Mouse (Mus musculus): ENCODE measurements at regions not wholly inside any gene's neighbourhood (a gene's known extent, or its start where the extent isn't known, plus 50 kb on each side); places are given as distances from the start of the nearest gene placed in this dataset.

GRCm38 (mm10) chr11:111897001-111897400 is 831.0 kb downstream of the Kcnj2 start:
- no peak for DNase-seq (ENCODE audit: extremely low read depth, low read depth, low spot score)
- Histone ChIP-seq H3K9ac (ENCODE audit: low read depth, low read length) (no peak overlapping the region), H3K79me2 (ENCODE audit: control insufficient read depth, insufficient read depth, low read length) (no peaks in the 10 kb centered on the region), H3K36me3 (ENCODE audit: control insufficient read depth, insufficient read depth, low read length) (no peaks in the 10 kb centered on the region), H3K4me3 (ENCODE audit: insufficient read depth, low read depth, low read length) (no peak overlapping the region), H3K4me1 (ENCODE audit: control insufficient read depth, insufficient read depth, low read length) (no peaks in the 10 kb centered on the region), H3K27ac (replicated peaks; ENCODE audit: insufficient read depth, low read depth, low read length) (no peak overlapping the region), H3K27me3 (ENCODE audit: control insufficient read depth, insufficient read depth, low read length) (no peaks in the 10 kb centered on the region)
- TF ChIP-seq POLR2A (IDR thresholded peaks at IDR 0.05; ENCODE audit: extremely low read depth, insufficient read depth, low read length): no peak
- TF ChIP-seq CTCF (IDR thresholded peaks at IDR 0.05; ENCODE audit: low read depth, low read length): no peak
- WGBS: 80% methylated on average over 6 of the region's 6 CpGs

- 69% methylated on average over 4 of the region's 4 CpGs for WGBS
- no peak overlapping the region for H3K9ac ChIP-seq (ENCODE audit: low read depth, low read length)
- no peaks in the 10 kb centered on the region for H3K4me1 ChIP-seq (ENCODE audit: control insufficient read depth, insufficient read depth, low read length)
- TF ChIP-seq POLR2A (IDR thresholded peaks at IDR 0.05; ENCODE audit: extremely low read depth, insufficient read depth, low read length) (no peak), CTCF (IDR thresholded peaks at IDR 0.05; ENCODE audit: low read depth, low read length) (peak; percentile 42; the same call in 1 of the 2 replicates)
- no peak overlapping the region for H3K4me3 ChIP-seq (ENCODE audit: insufficient read depth, low read depth, low read length)
- DNase-seq (ENCODE audit: extremely low read depth, low read depth, low spot score): peak; percentile 50
- H3K36me3 ChIP-seq (ENCODE audit: control insufficient read depth, insufficient read depth, low read length): no peaks in the 10 kb centered on the region
- H3K79me2 ChIP-seq (ENCODE audit: control insufficient read depth, insufficient read depth, low read length): no peaks in the 10 kb centered on the region
- no peaks in the 10 kb centered on the region for H3K27me3 ChIP-seq (ENCODE audit: control insufficient read depth, insufficient read depth, low read length)
- no peak overlapping the region for H3K27ac ChIP-seq (replicated peaks; ENCODE audit: insufficient read depth, low read depth, low read length)
Observed at GRCm38 (mm10) chr11:111904086-111904485, 838.1 kb downstream of the Kcnj2 start.

GRCm38 (mm10) chr11:111913891-111914290 is 847.9 kb downstream of the Kcnj2 start:
- TF ChIP-seq POLR2A (IDR thresholded peaks at IDR 0.05; ENCODE audit: extremely low read depth, insufficient read depth, low read length): no peak
- TF ChIP-seq CTCF (IDR thresholded peaks at IDR 0.05; ENCODE audit: low read depth, low read length): no peak
- Histone ChIP-seq H3K9ac (ENCODE audit: low read depth, low read length) (no peak overlapping the region), H3K36me3 (ENCODE audit: control insufficient read depth, insufficient read depth, low read length) (no peaks in the 10 kb centered on the region), H3K79me2 (ENCODE audit: control insufficient read depth, insufficient read depth, low read length) (no peaks in the 10 kb centered on the region), H3K27me3 (ENCODE audit: control insufficient read depth, insufficient read depth, low read length) (no peaks in the 10 kb centered on the region), H3K4me1 (ENCODE audit: control insufficient read depth, insufficient read depth, low read length) (no peaks in the 10 kb centered on the region), H3K4me3 (ENCODE audit: insufficient read depth, low read depth, low read length) (no peak overlapping the region), H3K27ac (replicated peaks; ENCODE audit: insufficient read depth, low read depth, low read length) (no peak overlapping the region)
- no peak for DNase-seq (ENCODE audit: extremely low read depth, low read depth, low spot score)
- 88% methylated on average over 8 of the region's 8 CpGs for WGBS

- H3K27ac ChIP-seq (replicated peaks; ENCODE audit: insufficient read depth, low read depth, low read length): no peak overlapping the region
- no peaks in the 10 kb centered on the region for H3K27me3 ChIP-seq (ENCODE audit: control insufficient read depth, insufficient read depth, low read length)
- 94% methylated on average over 1 of the region's 1 CpGs for WGBS
- no peaks in the 10 kb centered on the region for H3K36me3 ChIP-seq (ENCODE audit: control insufficient read depth, insufficient read depth, low read length)
- no peaks in the 10 kb centered on the region for H3K79me2 ChIP-seq (ENCODE audit: control insufficient read depth, insufficient read depth, low read length)
- H3K4me3 ChIP-seq (ENCODE audit: insufficient read depth, low read depth, low read length): no peak overlapping the region
- TF ChIP-seq POLR2A (IDR thresholded peaks at IDR 0.05; ENCODE audit: extremely low read depth, insufficient read depth, low read length): no peak
- no peak for TF ChIP-seq CTCF (IDR thresholded peaks at IDR 0.05; ENCODE audit: low read depth, low read length)
- no peak for DNase-seq (ENCODE audit: extremely low read depth, low read depth, low spot score)
- H3K9ac ChIP-seq (ENCODE audit: low read depth, low read length): no peak overlapping the region
- no peaks in the 10 kb centered on the region for H3K4me1 ChIP-seq (ENCODE audit: control insufficient read depth, insufficient read depth, low read length)
Observed at GRCm38 (mm10) chr11:111926336-111926735, 855.7 kb upstream of the Sox9 start.

- Histone ChIP-seq H3K79me2 (ENCODE audit: control insufficient read depth, insufficient read depth, low read length) (no peaks in the 10 kb centered on the region), H3K9ac (ENCODE audit: low read depth, low read length) (no peak overlapping the region), H3K4me3 (ENCODE audit: insufficient read depth, low read depth, low read length) (no peak overlapping the region), H3K27ac (replicated peaks; ENCODE audit: insufficient read depth, low read depth, low read length) (no peak overlapping the region), H3K36me3 (ENCODE audit: control insufficient read depth, insufficient read depth, low read length) (no peaks in the 10 kb centered on the region), H3K27me3 (ENCODE audit: control insufficient read depth, insufficient read depth, low read length) (no peaks in the 10 kb centered on the region), H3K4me1 (ENCODE audit: control insufficient read depth, insufficient read depth, low read length) (no peaks in the 10 kb centered on the region)
- TF ChIP-seq CTCF (IDR thresholded peaks at IDR 0.05; ENCODE audit: low read depth, low read length) (no peak), POLR2A (IDR thresholded peaks at IDR 0.05; ENCODE audit: extremely low read depth, insufficient read depth, low read length) (no peak)
- DNase-seq (ENCODE audit: extremely low read depth, low read depth, low spot score): no peak
- 85% methylated on average over 10 of the region's 10 CpGs for WGBS
Observed at GRCm38 (mm10) chr11:111929366-111929765, 852.7 kb upstream of the Sox9 start.

- H3K4me3 ChIP-seq (ENCODE audit: insufficient read depth, low read depth, low read length): no peak overlapping the region
- no peaks in the 10 kb centered on the region for H3K79me2 ChIP-seq (ENCODE audit: control insufficient read depth, insufficient read depth, low read length)
- no peaks in the 10 kb centered on the region for H3K36me3 ChIP-seq (ENCODE audit: control insufficient read depth, insufficient read depth, low read length)
- H3K27me3 ChIP-seq (ENCODE audit: control insufficient read depth, insufficient read depth, low read length): no peaks in the 10 kb centered on the region
- no peak for DNase-seq (ENCODE audit: extremely low read depth, low read depth, low spot score)
- no peaks in the 10 kb centered on the region for H3K4me1 ChIP-seq (ENCODE audit: control insufficient read depth, insufficient read depth, low read length)
- TF ChIP-seq CTCF (IDR thresholded peaks at IDR 0.05; ENCODE audit: low read depth, low read length) (no peak), POLR2A (IDR thresholded peaks at IDR 0.05; ENCODE audit: extremely low read depth, insufficient read depth, low read length) (no peak)
- no peak overlapping the region for H3K27ac ChIP-seq (replicated peaks; ENCODE audit: insufficient read depth, low read depth, low read length)
- H3K9ac ChIP-seq (ENCODE audit: low read depth, low read length): no peak overlapping the region
- 90% methylated on average over 1 of the region's 1 CpGs for WGBS
Observed at GRCm38 (mm10) chr11:111932052-111932451, 850.0 kb upstream of the Sox9 start.
